Mouse (Mus musculus) ES-Bruce4 (cell line): ENCODE measurements around the gene Tex14.

Source experiments
- CTCF ChIP-seq: IDR thresholded peaks from one replicate; pipeline ENCODE4 v1.8.1; 2011; ENCODE audit warnings: low read depth, low read length
- POLR2A ChIP-seq: IDR thresholded peaks from one replicate; pipeline ENCODE4 v1.8.1; 2011; ENCODE audit warnings: low read length; ENCODE audit not compliant: insufficient read depth

GRCm38 (mm10) chr11:87427273-87428050 is 22.6 kb downstream of the Tex14 start:
- TF ChIP-seq CTCF = no peak
- no peak for TF ChIP-seq POLR2A
